Mouse (Mus musculus) embryonic fibroblast, embryonic 13.5 days (primary cell): Measurements from ENCODE around the gene Cnksr1. TPM values are rescaled to one million over a fixed set of nuclear protein-coding genes. Genes with fewer than 3 reads are reported as not detected.
A peak's percentile ranks its signal among the peaks of the same experiment; 100 is the strongest.

ENCODE experiments used
- H3K27ac ChIP-seq: 2 replicates; pipeline ENCODE4 v1.5.1; 2012; ENCODE audit warnings: low read length, control low read depth, inconsistent platforms; ENCODE audit not compliant: insufficient read depth
- H3K4me1 ChIP-seq: 2 replicates; pipeline ENCODE4 v1.6.1; 2011; ENCODE audit warnings: low read length; ENCODE audit not compliant: control insufficient read depth, insufficient read depth
- H3K4me3 ChIP-seq: 2 replicates; pipeline ENCODE4 v1.5.1; 2011; ENCODE audit warnings: mild to moderate bottlenecking, control low read depth, low read length; ENCODE audit not compliant: insufficient read depth
- CTCF ChIP-seq: IDR thresholded peaks from 2 replicates; pipeline ENCODE4 v1.5.1; 2011; ENCODE audit warnings: mild to moderate bottlenecking, control low read depth, low read length, moderate library complexity, borderline replicate concordance; ENCODE audit not compliant: insufficient read depth
- POLR2A ChIP-seq: IDR thresholded peaks from 2 replicates; pipeline ENCODE4 v1.6.1; 2011; ENCODE audit warnings: low read depth, mild to moderate bottlenecking, control low read depth, low read length, moderate library complexity
- polyA plus RNA-seq: library from polyadenylated mRNA; stranded (reverse); fragments of >200 nt; gene quantifications from 2 replicates; pipeline ENCODE4 v1.2.4, GENCODE M21; 2011; ENCODE audit warnings: low read depth; ENCODE audit not compliant: missing spikeins, insufficient read length

Gene Cnksr1
- polyA plus RNA-seq, 1 experiment, result not detected

GRCm38 (mm10) chr4:134206488-134207053, 31.6 kb downstream of the Cnksr1 start:
- no peak for TF ChIP-seq POLR2A
- TF ChIP-seq CTCF, result no peak

GRCm38 (mm10) chr4:134203340-134203896, 34.8 kb downstream of the Cnksr1 start:
- Histone ChIP-seq H3K4me3 (no peak overlapping the region), H3K27ac (no peak overlapping the region), H3K4me1 (no peaks in the 10 kb centered on the region)
- TF ChIP-seq POLR2A (no peak), CTCF (no peak)

More at GRCm38 (mm10) chr4:134206488-134207053, 31.6 kb downstream of the Cnksr1 start:
- Histone ChIP-seq H3K4me3 (no peak overlapping the region), H3K4me1 (no peaks in the 10 kb centered on the region), H3K27ac (no peak overlapping the region)

- TF ChIP-seq CTCF (no peak), POLR2A (no peak)
- H3K4me3 ChIP-seq, result no peak within 1 kb of the TSS
- H3K4me1 ChIP-seq, result no peaks in the 10 kb centered on the region
- H3K27ac ChIP-seq, result no peak within 1 kb of the TSS
Measured at GRCm38 (mm10) chr4:134202904-134203303, 35.3 kb downstream of the Cnksr1 start, which contains the start of gene Gm7534. Gm7534 (minus strand) TSS chr4:134203004.

- no peaks in the 10 kb centered on the region for H3K4me1 ChIP-seq
- TF ChIP-seq CTCF, result no peak
- no peak for TF ChIP-seq POLR2A
- no peak overlapping the region for H3K4me3 ChIP-seq
- H3K27ac ChIP-seq, result no peak overlapping the region
Measured at GRCm38 (mm10) chr4:134199371-134199770, 38.8 kb downstream of the Cnksr1 start.

DNA sequence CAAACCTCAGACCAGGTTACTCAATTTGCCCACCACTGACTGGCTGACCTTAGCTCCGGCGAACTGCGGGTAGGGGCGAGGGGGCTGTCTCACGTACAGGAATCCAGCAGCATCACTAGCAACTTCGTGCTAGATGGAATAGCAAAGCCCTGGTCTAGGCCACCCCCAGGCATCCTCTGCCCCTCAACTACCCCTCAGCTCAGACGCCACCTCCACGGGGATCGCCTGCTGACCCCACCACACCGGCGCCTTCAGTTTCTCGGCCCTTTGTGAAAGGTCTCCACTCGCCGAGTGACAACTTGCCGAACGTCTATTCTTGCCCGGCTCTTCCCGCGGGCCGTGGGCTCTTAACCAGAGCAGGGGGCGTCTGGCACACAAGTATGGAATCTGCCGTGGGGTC, 51.9 kb downstream of the Cnksr1 start:
- H3K27ac ChIP-seq, result no peak overlapping the region
- H3K4me1 ChIP-seq, result no peaks in the 10 kb centered on the region; the same call in 1 of the 2 replicates
- no peak for TF ChIP-seq CTCF
- no peak for TF ChIP-seq POLR2A
- peak overlapping the region; percentile 76 for H3K4me3 ChIP-seq

- H3K4me1 ChIP-seq, result no peaks in the 10 kb centered on the region; the same call in 1 of the 2 replicates
- H3K27ac ChIP-seq, result no peak overlapping the region
- TF ChIP-seq CTCF, result no peak
- no peak for TF ChIP-seq POLR2A
- peak overlapping the region; percentile 76 for H3K4me3 ChIP-seq
Measured at GRCm38 (mm10) chr4:134185569-134185968, 52.6 kb downstream of the Cnksr1 start.

GRCm38 (mm10) chr4:134183711-134184110, 54.5 kb downstream of the Cnksr1 start:
- no peak for TF ChIP-seq CTCF
- H3K4me3 ChIP-seq, result no peak overlapping the region
- H3K4me1 ChIP-seq, result no peaks in the 10 kb centered on the region; the same call in 1 of the 2 replicates
- H3K27ac ChIP-seq, result no peak overlapping the region

DNA sequence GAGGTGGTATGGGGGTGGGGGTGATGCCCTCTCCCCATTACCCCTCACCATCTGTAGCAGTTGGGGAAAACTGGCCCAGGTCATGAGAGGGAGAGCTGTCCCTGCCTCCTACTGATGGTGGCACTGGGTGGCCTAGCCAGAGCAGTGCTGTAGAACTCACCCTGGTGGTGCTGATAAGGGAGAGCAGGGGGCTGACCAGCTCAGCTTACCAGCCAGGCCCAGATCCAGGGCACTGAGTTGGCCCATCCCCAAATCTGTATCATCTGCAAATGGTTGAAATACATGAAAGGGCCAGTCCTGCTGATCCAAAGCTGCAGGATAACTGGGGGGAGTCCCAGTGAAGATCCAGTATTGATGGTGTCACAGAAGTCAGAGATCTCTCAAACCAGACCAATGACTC, 56.4 kb downstream of the Cnksr1 start:
- TF ChIP-seq POLR2A, result no peak
- TF ChIP-seq CTCF, result no peak
- no peaks in the 10 kb centered on the region; the same call in 1 of the 2 replicates for H3K4me1 ChIP-seq
- H3K27ac ChIP-seq, result no peak overlapping the region
- no peak overlapping the region for H3K4me3 ChIP-seq

DNA sequence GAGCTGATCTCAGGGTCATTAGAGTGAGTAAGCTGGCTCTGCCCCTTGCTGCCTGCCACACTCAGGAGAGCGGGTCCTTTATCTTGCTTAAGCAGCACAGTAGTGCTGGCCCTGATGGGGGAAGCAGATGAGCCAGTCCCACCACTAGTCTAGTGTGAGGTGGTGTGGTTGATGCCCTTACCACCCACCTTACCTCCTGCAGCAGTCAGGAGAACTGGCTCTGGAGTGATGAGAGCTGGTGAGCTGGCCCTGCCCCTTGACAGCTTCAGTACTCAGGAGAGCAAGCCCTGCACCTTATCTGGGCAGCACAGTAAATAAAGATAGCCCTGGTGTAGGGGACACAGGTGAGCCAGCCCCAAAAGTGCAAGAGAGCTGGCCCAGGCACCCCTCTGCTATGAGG, 57.1 kb downstream of the Cnksr1 start:
- Histone ChIP-seq H3K4me3 (no peak overlapping the region), H3K4me1 (no peaks in the 10 kb centered on the region; the same call in 1 of the 2 replicates), H3K27ac (no peak overlapping the region)
- TF ChIP-seq POLR2A (no peak), CTCF (no peak)

Other genes with a start within 250 kb of the Cnksr1 start
- 27.3 and 33.9 TPM in 2 replicates for gene Dhdds, start 237.5 kb downstream of the Cnksr1 start, polyA plus RNA-seq
- not detected in 2 replicates for gene Lin28a, start 219.6 kb downstream of the Cnksr1 start, polyA plus RNA-seq
- gene Zfp683, start 184.6 kb downstream of the Cnksr1 start, polyA plus RNA-seq, result not detected in 2 replicates
- not detected in 2 replicates for gene Crybg2, start 177.6 kb downstream of the Cnksr1 start, polyA plus RNA-seq
- gene Cd52, start 143.3 kb downstream of the Cnksr1 start, polyA plus RNA-seq, result 1.0 and 6.0 TPM in 2 replicates
- gene Ubxn11, start 135.8 kb downstream of the Cnksr1 start, polyA plus RNA-seq, result 2.6 TPM in 2 replicates
- 317 and 335 TPM in 2 replicates for gene Sh3bgrl3, start 109.6 kb downstream of the Cnksr1 start, polyA plus RNA-seq
- 17.4 and 22.1 TPM in 2 replicates for gene Cep85, start 51.3 kb downstream of the Cnksr1 start, polyA plus RNA-seq
- gene Gm7534, start 35.4 kb downstream of the Cnksr1 start, polyA plus RNA-seq, result not detected in 2 replicates
- gene Catsper4, start 11.0 kb downstream of the Cnksr1 start, polyA plus RNA-seq, result not detected in 2 replicates
- not detected in 2 replicates for gene E130218I03Rik, start 5.3 kb upstream of the Cnksr1 start, polyA plus RNA-seq
- 9.5 and 11.9 TPM in 2 replicates for gene Zfp593, start 7.2 kb upstream of the Cnksr1 start, polyA plus RNA-seq
- gene Gm30191, start 8.5 kb upstream of the Cnksr1 start, polyA plus RNA-seq, result not detected in 2 replicates
- not detected in 2 replicates for gene Grrp1, start 15.7 kb upstream of the Cnksr1 start, polyA plus RNA-seq
- 8.5 and 10.3 TPM in 2 replicates for gene Pdik1l, start 49.5 kb upstream of the Cnksr1 start, polyA plus RNA-seq
- gene Trim63, start 76.7 kb upstream of the Cnksr1 start, polyA plus RNA-seq, result not detected in 2 replicates
- gene Slc30a2, start 104.8 kb upstream of the Cnksr1 start, polyA plus RNA-seq, result not detected in 2 replicates
- 0.58 TPM in 2 replicates for gene Extl1, start 145.5 kb upstream of the Cnksr1 start, polyA plus RNA-seq
- 15.9 and 20.7 TPM in 2 replicates for gene Pafah2, start 157.9 kb upstream of the Cnksr1 start, polyA plus RNA-seq
- 142 and 293 TPM in 2 replicates for gene Stmn1, start 229.9 kb upstream of the Cnksr1 start, polyA plus RNA-seq